16 mouse cellular contexts compared by ENCODE assay signal in the genomic region with DNA sequence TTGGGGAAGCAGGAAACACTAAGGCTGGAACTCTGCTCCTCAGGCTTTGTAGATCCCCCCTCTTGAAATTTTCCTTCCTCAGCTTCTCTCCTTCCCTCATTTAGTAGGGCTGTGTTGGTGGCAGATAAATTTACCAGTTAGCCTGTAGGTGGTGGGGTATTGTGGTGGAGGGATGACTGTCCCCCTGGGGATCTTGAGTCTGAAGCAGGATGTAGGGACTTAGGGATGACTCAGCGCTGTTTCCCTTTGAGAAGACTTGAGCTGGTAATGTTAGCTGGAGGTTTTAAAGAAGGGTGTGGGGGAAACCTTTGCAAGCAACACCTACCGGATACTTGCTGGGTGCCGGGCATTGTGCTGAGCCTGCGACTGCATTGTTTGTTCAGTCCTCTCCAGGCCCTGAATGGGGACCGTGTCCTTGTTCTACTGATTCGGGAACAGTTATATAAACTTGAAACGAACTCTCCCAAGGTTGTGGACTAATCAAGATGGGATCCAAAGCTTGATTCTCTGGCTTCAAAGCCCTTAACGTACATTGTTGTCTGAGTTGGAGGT.
DNase-seq lines count a peak whose midpoint lies in the region; ATAC-seq and TF ChIP-seq lines count a peak whose summit lies in the region.
"Had no signal": no experiment of that assay in that cellular context is flagged by ENCODE, and none has a peak within 500 bp of the region (broad histone marks: within the 10 kb centered on the region; RNA-seq: fewer than 3 reads in every experiment).

No protein-coding gene starts in this region.

- DNase-seq in kidney, postnatal 36 days: no peak
- DNase-seq in adrenal gland, postnatal 25 days: peak; percentile 3
- peak; percentile 42 to 59 for DNase-seq in left cerebral cortex, adult 9 months (ENCODE audit: low spot score in 2 of 2)
- DNase-seq in c-Kit-positive CD71-positive TER-119-positive erythroid progenitor cells, embryonic 14.5 days (ENCODE audit: low spot score): no peak
- DNase-seq in natural killer cell, adult 2 months (ENCODE audit: low spot score in 2 of 2): no peak
- DNase-seq: cerebellum, postnatal 10 days; liver, postnatal 0 days; thymus, adult 2 months had no signal

- H3K4me2 ChIP-seq in kidney, embryonic 14.5 days (replicated peaks; ENCODE audit: low read depth, low read length): no peak overlapping the region
- H3K4me2 ChIP-seq: limb, embryonic 13.5 days; midbrain, embryonic 15.5 days; neural tube, embryonic 13.5 days had no signal

- no peaks in the 10 kb centered on the region for H3K27me3 ChIP-seq in kidney, embryonic 14.5 days (ENCODE audit: control insufficient read depth, insufficient read depth, low read length)
- no peaks in the 10 kb centered on the region for H3K27me3 ChIP-seq in C2C12 (ENCODE audit: control insufficient read depth, insufficient read depth, insufficient read length)
- H3K27me3 ChIP-seq: midbrain, embryonic 15.5 days; neural tube, embryonic 13.5 days had no signal

- H3K79me3 ChIP-seq in C2C12 (ENCODE audit: low read depth): peaks cover 5% of the 10 kb centered on the region

- H3K79me2 ChIP-seq in C2C12 (ENCODE audit: control insufficient read depth, insufficient read depth): peaks cover 11% of the 10 kb centered on the region

- H3K36me3 ChIP-seq in kidney, embryonic 14.5 days (ENCODE audit: control insufficient read depth, insufficient read depth, low read length): no peaks in the 10 kb centered on the region
- H3K36me3 ChIP-seq in C2C12 (ENCODE audit: control insufficient read depth, insufficient read depth): no peaks in the 10 kb centered on the region
- H3K36me3 ChIP-seq: embryonic facial prominence, embryonic 10.5 days; limb, embryonic 13.5 days; midbrain, embryonic 15.5 days; neural tube, embryonic 13.5 days had no signal

- peak overlapping the region; percentile 58 for H3ac ChIP-seq in C2C12 (ENCODE audit: control insufficient read depth, insufficient read length, low read depth)

- peak overlapping the region; percentile 32; the same call in 1 of the 2 replicates for H3K27ac ChIP-seq in kidney, embryonic 14.5 days (ENCODE audit: low read depth, low read length)
- H3K27ac ChIP-seq: limb, embryonic 13.5 days; macrophage; midbrain, embryonic 15.5 days; neural tube, embryonic 13.5 days had no signal

- 79% methylated on average over 8 of the region's 8 CpGs for WGBS in kidney, embryonic 14.5 days

- no peak overlapping the region for H3K4me3 ChIP-seq in kidney, embryonic 14.5 days (ENCODE audit: low read length)
- no peak overlapping the region for H3K4me3 ChIP-seq in C2C12 (ENCODE audit: insufficient read depth, poor library complexity, severe bottlenecking)
- H3K4me3 ChIP-seq: embryonic facial prominence, embryonic 10.5 days; limb, embryonic 13.5 days; midbrain, embryonic 15.5 days; neural tube, embryonic 13.5 days had no signal

- H3K9me3 ChIP-seq in kidney, embryonic 14.5 days (ENCODE audit: control insufficient read depth, low read length): no peaks in the 10 kb centered on the region
- H3K9me3 ChIP-seq: embryonic facial prominence, embryonic 10.5 days; limb, embryonic 13.5 days; midbrain, embryonic 15.5 days; neural tube, embryonic 13.5 days had no signal

- no peak for TF ChIP-seq CTCF in C2C12 (IDR thresholded peaks at IDR 0.05; ENCODE audit: control insufficient read depth, insufficient read depth, insufficient read length)

- no peak overlapping the region for H3K9ac ChIP-seq in kidney, embryonic 14.5 days (ENCODE audit: low read depth, low read length)
- H3K9ac ChIP-seq: liver, postnatal 0 days; midbrain, embryonic 15.5 days; neural tube, embryonic 13.5 days had no signal

- H3K4me1 ChIP-seq in kidney, embryonic 14.5 days (ENCODE audit: control insufficient read depth, insufficient read depth, low read length): peaks cover 21% of the 10 kb centered on the region

- ATAC-seq in kidney, embryonic 14.5 days (ENCODE audit: low FRiP score, low TSS enrichment): no peak
- ATAC-seq in granulocyte monocyte progenitor cell, adult 5-6 weeks (replicated peaks; ENCODE audit: poor library complexity, severe bottlenecking): no peak
- ATAC-seq: liver, postnatal 0 days; midbrain, embryonic 15.5 days had no signal

TF ChIP-seq in C2C12, 6 proteins besides CTCF, POLR2A, EP300 and RAD21:
- TF ChIP-seq FOSL1 (IDR thresholded peaks at IDR 0.05; ENCODE audit: insufficient read depth, low read length, poor library complexity, severe bottlenecking) (peak; percentile 89), CEBPB (IDR thresholded peaks at IDR 0.05; ENCODE audit: low read depth) (no peak), USF1 (IDR thresholded peaks at IDR 0.05; ENCODE audit: low read depth) (no peak), MAX (IDR thresholded peaks at IDR 0.05) (peak; percentile 68), MYOG (IDR thresholded peaks at IDR 0.05; ENCODE audit: control insufficient read depth, extremely low read depth, insufficient read length) (no peak), MYOD1 (IDR thresholded peaks at IDR 0.05; ENCODE audit: control insufficient read depth, insufficient read length, low read depth) (peak; percentile 42)

Comparison
In these comparisons a context has a peak if more than half of its experiments do, and no peak if none do; other contexts are left out.
1. DNase-seq: peak in adrenal gland, postnatal 25 days (single experiment) and left cerebral cortex, adult 9 months (2 of 2); none in kidney, postnatal 36 days (0 of 2), c-Kit-positive CD71-positive TER-119-positive erythroid progenitor cells, embryonic 14.5 days (single experiment) and natural killer cell, adult 2 months (0 of 2).